Mouse (Mus musculus): ENCODE measurements around the gene Haus4. TPM values are rescaled to one million over a fixed set of nuclear protein-coding genes. Genes with fewer than 3 reads are reported as not detected.
A peak's percentile ranks its signal among the peaks of the same experiment; 100 is the strongest.

Gene Haus4
- total and polyA plus RNA-seq, 2 experiments from 2014 or later = 13.7 to 14.3 TPM

GRCm38 (mm10) chr14:54594631-54595414 lies 40.4 kb upstream of the Haus4 start:
- 64% methylated on average over 28 of the region's 28 CpGs for WGBS
- TF ChIP-seq CTCF (IDR thresholded peaks at IDR 0.05) = 0 out of 2 replicates have a peak, but pooled peaks have one; percentile 3
- H3K4me3 ChIP-seq (ENCODE audit: low read depth, low read length) = no peak overlapping the region
- no peaks in the 10 kb centered on the region for H3K9me3 ChIP-seq (ENCODE audit: low read length)
- H3K9ac ChIP-seq (replicated peaks; ENCODE audit: low read length, poor library complexity, severe bottlenecking) = no peak overlapping the region
- H3K36me3 ChIP-seq (ENCODE audit: insufficient read depth, low read length) = no peaks in the 10 kb centered on the region
- H3K4me2 ChIP-seq (ENCODE audit: low read depth, low read length, poor library complexity, severe bottlenecking) = no peak overlapping the region
- H3K27me3 ChIP-seq (ENCODE audit: insufficient read depth, low read length) = no peaks in the 10 kb centered on the region
- no peak for ATAC-seq (ENCODE audit: low FRiP score)
- no peak overlapping the region for H3K27ac ChIP-seq (ENCODE audit: low read depth, low read length)
- no peaks in the 10 kb centered on the region for H3K4me1 ChIP-seq (ENCODE audit: insufficient read depth, low read length)
- no peak for DNase-seq (ENCODE audit: low spot score)

- peak; percentile 46 for TF ChIP-seq CTCF (IDR thresholded peaks at IDR 0.05)
- Histone ChIP-seq H3K4me3 (ENCODE audit: low read depth, low read length) (no peak overlapping the region), H3K9ac (replicated peaks; ENCODE audit: low read length, poor library complexity, severe bottlenecking) (no peak overlapping the region), H3K9me3 (ENCODE audit: low read length) (no peaks in the 10 kb centered on the region), H3K27ac (ENCODE audit: low read depth, low read length) (no peak overlapping the region), H3K36me3 (ENCODE audit: insufficient read depth, low read length) (no peaks in the 10 kb centered on the region), H3K27me3 (ENCODE audit: insufficient read depth, low read length) (no peaks in the 10 kb centered on the region), H3K4me2 (ENCODE audit: low read depth, low read length, poor library complexity, severe bottlenecking) (no peak overlapping the region), H3K4me1 (ENCODE audit: insufficient read depth, low read length) (no peaks in the 10 kb centered on the region)
- no peak for DNase-seq (ENCODE audit: low spot score)
- no peak for ATAC-seq (ENCODE audit: low FRiP score)
- 98% methylated on average over 3 of the region's 3 CpGs for WGBS
Observed at GRCm38 (mm10) chr14:54594055-54594454, 39.6 kb upstream of the Haus4 start.

GRCm38 (mm10) chr14:54592319-54592934 lies 38.0 kb upstream of the Haus4 start:
- 67% methylated on average over 10 of the region's 10 CpGs for WGBS
- DNase-seq (ENCODE audit: low spot score) (peak; percentile 42), ATAC-seq (ENCODE audit: low FRiP score) (0 out of 2 replicates have a peak, but pooled peaks have one; percentile 41)
- Histone ChIP-seq H3K4me1 (ENCODE audit: insufficient read depth, low read length) (no peaks in the 10 kb centered on the region), H3K9me3 (ENCODE audit: low read length) (no peaks in the 10 kb centered on the region), H3K27me3 (ENCODE audit: insufficient read depth, low read length) (no peaks in the 10 kb centered on the region), H3K4me3 (ENCODE audit: low read depth, low read length) (no peak overlapping the region), H3K27ac (ENCODE audit: low read depth, low read length) (peak overlapping the region; percentile 7; the same call in 1 of the 2 replicates), H3K36me3 (ENCODE audit: insufficient read depth, low read length) (no peaks in the 10 kb centered on the region), H3K4me2 (ENCODE audit: low read depth, low read length, poor library complexity, severe bottlenecking) (no peak overlapping the region), H3K9ac (replicated peaks; ENCODE audit: low read length, poor library complexity, severe bottlenecking) (no peak overlapping the region)
- no peak for TF ChIP-seq CTCF (IDR thresholded peaks at IDR 0.05)

- TF ChIP-seq CTCF (IDR thresholded peaks at IDR 0.05) = no peak
- Histone ChIP-seq H3K36me3 (ENCODE audit: insufficient read depth, low read length) (no peaks in the 10 kb centered on the region), H3K27me3 (ENCODE audit: insufficient read depth, low read length) (no peaks in the 10 kb centered on the region), H3K4me1 (ENCODE audit: insufficient read depth, low read length) (no peaks in the 10 kb centered on the region), H3K4me3 (ENCODE audit: low read depth, low read length) (no peak overlapping the region), H3K4me2 (ENCODE audit: low read depth, low read length, poor library complexity, severe bottlenecking) (no peak overlapping the region), H3K9ac (replicated peaks; ENCODE audit: low read length, poor library complexity, severe bottlenecking) (no peak overlapping the region), H3K9me3 (ENCODE audit: low read length) (no peaks in the 10 kb centered on the region), H3K27ac (ENCODE audit: low read depth, low read length) (no peak overlapping the region)
- no peak for DNase-seq (ENCODE audit: low spot score)
- ATAC-seq (ENCODE audit: low FRiP score) = no peak
- WGBS = 91% methylated on average over 16 of the region's 16 CpGs
Observed at GRCm38 (mm10) chr14:54591056-54591455, 36.6 kb upstream of the Haus4 start.

- H3K4me1 ChIP-seq (ENCODE audit: insufficient read depth, low read length) = no peaks in the 10 kb centered on the region
- no peak overlapping the region for H3K9ac ChIP-seq (replicated peaks; ENCODE audit: low read length, poor library complexity, severe bottlenecking)
- WGBS = 43% methylated on average over 7 of the region's 7 CpGs
- no peak overlapping the region for H3K4me2 ChIP-seq (ENCODE audit: low read depth, low read length, poor library complexity, severe bottlenecking)
- peak; percentile 76 for TF ChIP-seq CTCF (IDR thresholded peaks at IDR 0.05)
- H3K36me3 ChIP-seq (ENCODE audit: insufficient read depth, low read length) = peaks cover 5% of the 10 kb centered on the region; the same call in 1 of the 2 replicates
- ATAC-seq (ENCODE audit: low FRiP score) (0 out of 2 replicates have a peak, but pooled peaks have one; percentile 44), DNase-seq (ENCODE audit: low spot score) (peak; percentile 63)
- H3K4me3 ChIP-seq (ENCODE audit: low read depth, low read length) = no peak overlapping the region
- no peak overlapping the region for H3K27ac ChIP-seq (ENCODE audit: low read depth, low read length)
- no peaks in the 10 kb centered on the region for H3K9me3 ChIP-seq (ENCODE audit: low read length)
- no peaks in the 10 kb centered on the region for H3K27me3 ChIP-seq (ENCODE audit: insufficient read depth, low read length)
Observed at GRCm38 (mm10) chr14:54583681-54584338, 29.4 kb upstream of the Haus4 start.
